Mouse (Mus musculus) spleen, adult 10 weeks (tissue): ENCODE results near the gene Adm. TPM values are rescaled to one million over a fixed set of nuclear protein-coding genes. Genes with fewer than 3 reads are reported as not detected.

Experiments used
- polyA plus RNA-seq: library from polyadenylated mRNA; stranded (reverse); fragments of 350-450 nt; fragmentation: Illumina TruSeq; extraction: RNeasy Lipid Tissue Mini Kit (QIAGEN cat#74804); gene quantifications from one replicate; pipeline ENCODE4 v1.2.3, GENCODE M21; 2015; ENCODE audit warnings: low replicate concordance; ENCODE audit not compliant: insufficient read depth

The Adm gene
- polyA plus RNA-seq: 4.6 TPM

GRCm38 (mm10) chr7:110627486-110628272 is at the start of gene Adm:
Adm (plus strand) TSS chr7:110627661.

GRCm38 (mm10) chr7:110614133-110615063 is 13.1 kb upstream of the Adm start, which contains the start of gene Sbf2:
Sbf2 (minus strand) TSS chr7:110614922.

Other genes with a start within 250 kb of the Adm start
- gene Sbf2, start 12.7 kb upstream of the Adm start, polyA plus RNA-seq: 16.7 TPM
- gene Ampd3, start 140.5 kb downstream of the Adm start, polyA plus RNA-seq: 20.1 TPM
- gene Rnf141, start 216.8 kb downstream of the Adm start, polyA plus RNA-seq: 38.1 TPM
- 0.95 TPM for gene Lyve1, start 235.6 kb downstream of the Adm start, polyA plus RNA-seq